In the genomic region with DNA sequence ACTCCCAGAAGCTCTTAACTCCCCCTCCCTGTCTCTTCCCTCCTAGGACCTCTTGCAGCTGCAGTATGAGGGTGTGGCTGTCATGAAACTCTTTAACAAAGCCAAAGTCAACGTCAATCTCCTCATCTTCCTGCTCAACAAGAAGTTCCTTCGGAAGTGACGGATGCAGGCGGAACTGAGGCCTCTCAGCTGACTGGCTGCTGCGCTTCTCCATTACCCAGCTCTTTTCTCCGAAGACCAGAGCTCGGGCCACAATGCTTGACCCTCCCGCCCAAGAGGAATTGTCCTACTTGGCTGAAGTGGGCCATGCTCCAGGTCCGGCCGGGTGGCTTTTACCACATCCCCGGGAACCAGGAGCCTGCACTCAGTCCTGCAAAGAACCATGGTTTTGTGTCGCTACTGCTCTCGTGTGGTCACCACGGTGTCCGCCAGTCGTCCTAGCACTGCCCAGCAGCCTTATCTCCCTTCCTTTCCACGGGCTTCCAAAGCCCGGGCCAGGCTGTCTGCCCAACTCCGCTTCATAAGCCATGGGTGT, we compare ENCODE assay signal across 20 mouse cellular contexts. TPM values are rescaled to one million over a fixed set of nuclear protein-coding genes. Genes with fewer than 3 reads are reported as not detected.
A peak's percentile ranks its signal among the peaks of the same experiment; 100 is the strongest.
DNase-seq lines count a peak whose midpoint lies in the region; ATAC-seq lines count a peak whose summit lies in the region.
"Had no signal": no experiment of that assay in that cellular context is flagged by ENCODE, and none has a peak within 500 bp of the region (broad histone marks: within the 10 kb centered on the region; RNA-seq: fewer than 3 reads in every experiment).

No protein-coding gene starts in this region.

- H3K36me3 ChIP-seq in liver, embryonic 15.5 days (replicated peaks): peaks cover 46% of the 10 kb centered on the region
- H3K36me3 ChIP-seq in liver, embryonic 11.5 days (ENCODE audit: control insufficient read depth, insufficient read depth, low read length): peaks cover 9% of the 10 kb centered on the region; the same call in 1 of the 2 replicates
- peaks cover 18% of the 10 kb centered on the region for H3K36me3 ChIP-seq in heart, embryonic 11.5 days (ENCODE audit: control insufficient read depth, insufficient read depth, low read length)
- H3K36me3 ChIP-seq in forebrain, embryonic 14.5 days (ENCODE audit: control insufficient read depth, insufficient read depth, low read length): peaks cover 35% of the 10 kb centered on the region
- H3K36me3 ChIP-seq: neural tube, embryonic 15.5 days had no signal

- ATAC-seq in liver, embryonic 15.5 days (ENCODE audit: insufficient read depth): peak; percentile 18; the same call in 1 of the 2 replicates
- ATAC-seq in liver, embryonic 11.5 days (replicated peaks; ENCODE audit: low FRiP score): no peak
- ATAC-seq in heart, embryonic 11.5 days (replicated peaks; ENCODE audit: insufficient number of reproducible peaks, low FRiP score, low TSS enrichment): 0 out of 2 replicates have a peak, but pooled peaks have one; percentile 26
- no peak for ATAC-seq in forebrain, embryonic 14.5 days
- ATAC-seq in cerebellum, adult (ENCODE audit: insufficient number of reproducible peaks, low FRiP score, low TSS enrichment): no peak
- ATAC-seq: inflammation-experienced regulatory T-cells, adult 6 months had no signal

- no peak for DNase-seq in liver, embryonic 11.5 days (ENCODE audit: low spot score)
- DNase-seq in heart, postnatal 36 days: peak; percentile 56 to 63
- DNase-seq in skeletal muscle tissue, adult 2 months (ENCODE audit: low read depth, low spot score): peak; percentile 65
- no peak for DNase-seq in forebrain, embryonic 14.5 days (ENCODE audit: low spot score)
- DNase-seq in left cerebral cortex, adult 11 months (ENCODE audit: low spot score): no peak
- DNase-seq: adrenal gland, postnatal 14 days; cerebellum, postnatal 25 days; liver, embryonic 13.5 days had no signal

- H3K4me3 ChIP-seq in liver, embryonic 15.5 days (replicated peaks): no peak overlapping the region
- H3K4me3 ChIP-seq in liver, embryonic 11.5 days (ENCODE audit: low read depth, low read length): no peak overlapping the region
- H3K4me3 ChIP-seq in heart, embryonic 11.5 days (ENCODE audit: low read depth, low read length): no peak overlapping the region
- no peak overlapping the region for H3K4me3 ChIP-seq in forebrain, embryonic 14.5 days (ENCODE audit: low read depth, low read length)
- H3K4me3 ChIP-seq: liver, embryonic 13.5 days; neural tube, embryonic 15.5 days had no signal

- H3K9me3 ChIP-seq in liver, embryonic 15.5 days (replicated peaks): no peaks in the 10 kb centered on the region
- no peaks in the 10 kb centered on the region for H3K9me3 ChIP-seq in liver, embryonic 11.5 days (ENCODE audit: control insufficient read depth, low read length)
- no peaks in the 10 kb centered on the region for H3K9me3 ChIP-seq in heart, embryonic 11.5 days (replicated peaks; ENCODE audit: control insufficient read depth, low read length)
- H3K9me3 ChIP-seq in forebrain, embryonic 14.5 days (replicated peaks; ENCODE audit: control insufficient read depth, low read length): no peaks in the 10 kb centered on the region
- H3K9me3 ChIP-seq: liver, embryonic 13.5 days; neural tube, embryonic 15.5 days had no signal

- no peaks in the 10 kb centered on the region for H3K27me3 ChIP-seq in liver, embryonic 15.5 days
- H3K27me3 ChIP-seq in liver, embryonic 11.5 days (replicated peaks; ENCODE audit: control insufficient read depth, insufficient read depth, low read length): no peaks in the 10 kb centered on the region
- H3K27me3 ChIP-seq in heart, embryonic 11.5 days (ENCODE audit: control insufficient read depth, insufficient read depth, low read length): no peaks in the 10 kb centered on the region
- H3K27me3 ChIP-seq in forebrain, embryonic 14.5 days (replicated peaks; ENCODE audit: control insufficient read depth, insufficient read depth, low read length): no peaks in the 10 kb centered on the region
- H3K27me3 ChIP-seq: liver, embryonic 13.5 days; neural tube, embryonic 15.5 days had no signal

- H3K4me1 ChIP-seq in liver, embryonic 15.5 days (replicated peaks): no peaks in the 10 kb centered on the region
- no peaks in the 10 kb centered on the region for H3K4me1 ChIP-seq in liver, embryonic 11.5 days (replicated peaks; ENCODE audit: control insufficient read depth, insufficient read depth, low read length)
- H3K4me1 ChIP-seq in heart, embryonic 11.5 days (ENCODE audit: control insufficient read depth, insufficient read depth, low read length): peaks cover 17% of the 10 kb centered on the region
- H3K4me1 ChIP-seq in forebrain, embryonic 14.5 days (ENCODE audit: control insufficient read depth, insufficient read depth, low read length): no peaks in the 10 kb centered on the region
- H3K4me1 ChIP-seq: liver, embryonic 13.5 days; neural tube, embryonic 15.5 days had no signal

- H3K9ac ChIP-seq in liver, embryonic 15.5 days: no peak overlapping the region
- no peak overlapping the region for H3K9ac ChIP-seq in liver, embryonic 11.5 days (ENCODE audit: low read depth, low read length)
- H3K9ac ChIP-seq in heart, embryonic 11.5 days (ENCODE audit: low read depth, low read length): no peak overlapping the region
- H3K9ac ChIP-seq in forebrain, embryonic 14.5 days (ENCODE audit: low read length): no peak overlapping the region
- H3K9ac ChIP-seq: liver, embryonic 13.5 days; neural tube, embryonic 15.5 days had no signal

- 78% methylated on average over 19 of the region's 19 CpGs for WGBS in liver, embryonic 15.5 days (ENCODE audit: insufficient replicate concordance)
- WGBS in liver, embryonic 11.5 days: 82% methylated on average over 19 of the region's 19 CpGs
- WGBS in heart, embryonic 11.5 days (ENCODE audit: insufficient replicate concordance): 60% methylated on average over 19 of the region's 19 CpGs
- 93% methylated on average over 19 of the region's 19 CpGs for WGBS in forebrain, embryonic 14.5 days

- intact Hi-C loops in heart, postnatal 36 days (cut with DNase I): loop anchor here (5.0 kb wide), 2 partner anchors 52 to 122 kb away; no protein-coding TSS in a partner anchor

- no peak overlapping the region for H3K27ac ChIP-seq in liver, embryonic 15.5 days (replicated peaks)
- H3K27ac ChIP-seq in liver, embryonic 11.5 days (ENCODE audit: low read depth, low read length): no peak overlapping the region
- peak overlapping the region; percentile 83 for H3K27ac ChIP-seq in heart, embryonic 11.5 days (ENCODE audit: low read depth, low read length)
- H3K27ac ChIP-seq in forebrain, embryonic 14.5 days (ENCODE audit: low read depth, low read length): no peak overlapping the region
- H3K27ac ChIP-seq: kidney, postnatal 0 days; liver, embryonic 13.5 days; neural tube, embryonic 15.5 days had no signal

- H3K4me2 ChIP-seq in liver, embryonic 15.5 days: no peak overlapping the region
- H3K4me2 ChIP-seq in liver, embryonic 11.5 days: no peak overlapping the region
- no peak overlapping the region for H3K4me2 ChIP-seq in heart, embryonic 11.5 days
- H3K4me2 ChIP-seq in forebrain, embryonic 14.5 days (ENCODE audit: low read length): no peak overlapping the region
- H3K4me2 ChIP-seq: liver, embryonic 13.5 days; neural tube, embryonic 15.5 days had no signal

RNA-seq across cellular contexts. Expression of a gene that starts 22.0 kb away (rescaled TPM):
- polyA plus RNA-seq in liver, embryonic 15.5 days (2015; fragmentation: Nextera tagmentation; extraction: Ambion mirVana): 6.8 and 7.1 TPM in 2 replicates
- polyA plus RNA-seq in liver, embryonic 11.5 days (2014; fragmentation: Nextera tagmentation; extraction: Ambion mirVana): 27.6 and 28.0 TPM in 2 replicates
- polyA plus RNA-seq in heart, embryonic 11.5 days (2014; fragmentation: Nextera tagmentation; extraction: Ambion mirVana): 39.8 and 45.1 TPM in 2 replicates
- 100 to 1,000 TPM; 123 to 138 TPM for total RNA-seq in heart, postnatal 36 days (2021)
- 17.3 and 20.4 TPM in 2 replicates for polyA plus RNA-seq in forebrain, embryonic 14.5 days (2014; fragmentation: Nextera tagmentation; extraction: Ambion mirVana)

RNA-seq across cellular contexts. Expression of a gene that starts 38.4 kb away (rescaled TPM):
- 7.3 and 8.0 TPM in 2 replicates for polyA plus RNA-seq in liver, embryonic 15.5 days (2015; fragmentation: Nextera tagmentation; extraction: Ambion mirVana)
- polyA plus RNA-seq in liver, embryonic 11.5 days (2014; fragmentation: Nextera tagmentation; extraction: Ambion mirVana): 16.8 and 19.1 TPM in 2 replicates
- polyA plus RNA-seq in heart, embryonic 11.5 days (2014; fragmentation: Nextera tagmentation; extraction: Ambion mirVana): 18.5 and 21.9 TPM in 2 replicates
- under 1 TPM; 0.76 to 0.94 TPM for total RNA-seq in heart, postnatal 36 days (2021)
- 7.6 and 8.1 TPM in 2 replicates for polyA plus RNA-seq in forebrain, embryonic 14.5 days (2014; fragmentation: Nextera tagmentation; extraction: Ambion mirVana)

RNA-seq across cellular contexts. Expression of a gene that starts 42.1 kb away (rescaled TPM):
- polyA plus RNA-seq in liver, embryonic 15.5 days (2015; fragmentation: Nextera tagmentation; extraction: Ambion mirVana): not detected in 2 replicates
- not detected in 2 replicates for polyA plus RNA-seq in liver, embryonic 11.5 days (2014; fragmentation: Nextera tagmentation; extraction: Ambion mirVana)
- not detected in 2 replicates for polyA plus RNA-seq in heart, embryonic 11.5 days (2014; fragmentation: Nextera tagmentation; extraction: Ambion mirVana)
- not detected for total RNA-seq in heart, postnatal 36 days (2021)
- not detected in 2 replicates for polyA plus RNA-seq in forebrain, embryonic 14.5 days (2014; fragmentation: Nextera tagmentation; extraction: Ambion mirVana)
- total RNA-seq: adrenal gland, postnatal 14 days; ES-E14; granulocyte monocyte progenitor cell, adult 5-6 weeks; left cerebral cortex, postnatal 36 days; megakaryocyte-erythroid progenitor cell, adult 5-6 weeks had no signal
- polyA plus RNA-seq: forebrain, embryonic 11.5 days; inflammation-experienced regulatory T-cells, adult 6 months; kidney, postnatal 0 days; liver, embryonic 13.5 days; neural tube, embryonic 15.5 days; spleen, adult 2 months had no signal

Comparison
In these comparisons a context has a peak if more than half of its experiments do, and no peak if none do; other contexts are left out.
1. ATAC-seq: peak in liver, embryonic 15.5 days (single experiment) and heart, embryonic 11.5 days (single experiment); none in liver, embryonic 11.5 days (single experiment), forebrain, embryonic 14.5 days (single experiment) and cerebellum, adult (single experiment).
2. DNase-seq: peak in heart, postnatal 36 days (2 of 2) and skeletal muscle tissue, adult 2 months (single experiment); none in liver, embryonic 11.5 days (single experiment), forebrain, embryonic 14.5 days (single experiment) and left cerebral cortex, adult 11 months (single experiment).